In genomic region chrX:144716330-144716729, GRCm38 (mm10) we compare ENCODE assay signal across 22 mouse cellular contexts. TPM values are rescaled to one million over a fixed set of nuclear protein-coding genes. Genes with fewer than 3 reads are reported as not detected.
DNase-seq lines count a peak whose midpoint lies in the region; ATAC-seq lines count a peak whose summit lies in the region.
"Had no signal": no experiment of that assay in that cellular context is flagged by ENCODE, and none has a peak within 500 bp of the region (broad histone marks: within the 10 kb centered on the region; RNA-seq: fewer than 3 reads in every experiment).

No protein-coding gene starts in this region.

- DNase-seq in 416B (ENCODE audit: low read depth): peak; percentile 8
- no peak for DNase-seq in ovary, postnatal 14 days (ENCODE audit: low spot score)
- DNase-seq in heart, adult 18-20 months: no peak
- DNase-seq: adrenal gland, adult 2 months; adrenal gland, adult 8-10 months; adrenal gland, postnatal 10 days; adrenal gland, postnatal 14 days; adrenal gland, postnatal 25 days; adrenal gland, postnatal 36 days; B cell, adult 2 months; cerebellum, adult 11 months; cerebellum, adult 11-12 months; cerebellum, adult 18-20 months; cerebellum, adult 2 months had no signal

- ATAC-seq in common myeloid progenitor, adult 5-6 weeks (replicated peaks; ENCODE audit: low read depth, poor library complexity, severe bottlenecking): peak; percentile 72; the same call in 1 of the 2 replicates
- ATAC-seq: activated CD4-positive, CD25-positive, alpha-beta regulatory T cell, adult 4 months; CD4-positive, CD25-positive, alpha-beta regulatory T cell, adult 4 months; Patski had no signal

RNA-seq across cellular contexts. Expression of gene Rtl4, which starts 27.6 kb away (rescaled TPM):
- not detected in 2 replicates for total RNA-seq in common myeloid progenitor, adult 5-6 weeks (2017)
- total RNA-seq in heart, adult 18-20 months (2021): not detected
- total RNA-seq: CH12.LX, ES-E14, G1E, MEL had no signal

RNA-seq across cellular contexts. Expression of gene Trpc5, which starts 28.4 kb away (rescaled TPM):
- total RNA-seq in common myeloid progenitor, adult 5-6 weeks (2017): not detected in 2 replicates
- not detected for total RNA-seq in heart, adult 18-20 months (2021)
- total RNA-seq: CH12.LX, G1E, MEL had no signal
